Mouse (Mus musculus) megakaryocyte, embryonic 14.5 days (primary cell): ENCODE results near the gene Nrxn2. TPM values are rescaled to one million over a fixed set of nuclear protein-coding genes. Genes with fewer than 3 reads are reported as not detected.

Experiments
- H3K27me3 ChIP-seq: replicated peaks from 2 replicates; pipeline ENCODE3; 2012; ENCODE audit warnings: inconsistent platforms
- H3K36me3 ChIP-seq: replicated peaks from 2 replicates; pipeline ENCODE3; 2012; ENCODE audit warnings: low read length, inconsistent platforms, mixed read lengths
- H3K4me1 ChIP-seq: 2 replicates; pipeline ENCODE4 v1.6.1; 2012; ENCODE audit warnings: inconsistent platforms
- H3K4me3 ChIP-seq: replicated peaks from 2 replicates; pipeline ENCODE3; 2012; ENCODE audit warnings: moderate library complexity, mild to moderate bottlenecking, inconsistent platforms
- H3K9me3 ChIP-seq: 2 replicates; pipeline ENCODE4 v1.6.1; 2012; ENCODE audit warnings: inconsistent platforms
- FLI1 ChIP-seq: IDR thresholded peaks from 2 replicates; pipeline ENCODE4 v1.6.1; 2012; ENCODE audit warnings: low read length, inconsistent platforms, mixed read lengths
- GATA1 ChIP-seq: IDR thresholded peaks from 3 replicates; pipeline ENCODE4 v1.6.1; 2012; ENCODE audit warnings: mixed read lengths, low read length, inconsistent platforms, borderline replicate concordance
- polyA plus RNA-seq: library from polyadenylated mRNA; stranded (reverse); fragments of >175 nt; gene quantifications from 2 replicates; pipeline ENCODE4 v1.2.3, GENCODE M21; 2012; ENCODE audit warnings: low replicate concordance; ENCODE audit not compliant: insufficient read depth

Gene Nrxn2
- polyA plus RNA-seq, 1 experiment = 0.62 TPM

DNA sequence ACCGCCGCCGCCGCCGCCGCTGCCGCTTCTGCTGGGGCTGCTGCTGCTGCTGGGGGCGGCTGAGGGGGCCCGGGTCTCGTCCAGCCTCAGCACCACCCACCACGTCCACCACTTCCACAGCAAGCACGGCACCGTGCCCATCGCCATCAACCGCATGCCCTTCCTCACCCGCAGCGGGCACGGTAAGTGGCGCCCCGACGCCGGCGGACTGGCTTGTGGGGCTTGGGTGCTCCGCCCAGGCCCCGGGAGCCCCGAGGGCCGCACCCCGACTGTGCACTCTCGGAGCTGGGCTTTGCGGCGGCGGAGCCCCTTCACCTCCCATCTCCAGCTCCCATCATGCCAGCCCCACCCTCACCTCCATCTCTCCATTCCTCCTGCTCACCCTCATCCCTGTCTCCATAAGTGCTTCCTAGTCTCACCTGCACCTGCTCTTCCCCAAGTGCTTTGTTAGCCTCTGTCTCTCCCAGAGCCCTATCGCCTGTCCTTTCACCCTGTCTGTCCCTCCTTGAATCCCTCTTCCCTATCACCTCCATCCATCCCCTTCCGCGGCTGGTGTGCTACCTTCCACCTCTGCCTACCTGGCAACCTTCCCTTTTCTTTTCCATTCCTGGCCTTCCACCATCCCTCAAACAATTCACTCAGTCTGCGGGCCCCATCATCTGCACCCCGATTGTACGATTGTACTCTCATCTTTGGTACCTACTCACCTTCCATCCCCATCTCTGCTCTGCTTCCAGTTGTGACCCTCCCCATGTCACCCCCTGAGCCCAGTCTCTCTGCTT, 80.0 kb downstream of the Nrxn2 start:
- Histone ChIP-seq H3K27me3 (peaks cover 97% of the 10 kb centered on the region), H3K4me3 (no peak overlapping the region), H3K4me1 (peaks cover 21% of the 10 kb centered on the region), H3K36me3 (no peaks in the 10 kb centered on the region), H3K9me3 (no peaks in the 10 kb centered on the region)
- TF ChIP-seq FLI1 = no peak
- no peak for TF ChIP-seq GATA1

DNA sequence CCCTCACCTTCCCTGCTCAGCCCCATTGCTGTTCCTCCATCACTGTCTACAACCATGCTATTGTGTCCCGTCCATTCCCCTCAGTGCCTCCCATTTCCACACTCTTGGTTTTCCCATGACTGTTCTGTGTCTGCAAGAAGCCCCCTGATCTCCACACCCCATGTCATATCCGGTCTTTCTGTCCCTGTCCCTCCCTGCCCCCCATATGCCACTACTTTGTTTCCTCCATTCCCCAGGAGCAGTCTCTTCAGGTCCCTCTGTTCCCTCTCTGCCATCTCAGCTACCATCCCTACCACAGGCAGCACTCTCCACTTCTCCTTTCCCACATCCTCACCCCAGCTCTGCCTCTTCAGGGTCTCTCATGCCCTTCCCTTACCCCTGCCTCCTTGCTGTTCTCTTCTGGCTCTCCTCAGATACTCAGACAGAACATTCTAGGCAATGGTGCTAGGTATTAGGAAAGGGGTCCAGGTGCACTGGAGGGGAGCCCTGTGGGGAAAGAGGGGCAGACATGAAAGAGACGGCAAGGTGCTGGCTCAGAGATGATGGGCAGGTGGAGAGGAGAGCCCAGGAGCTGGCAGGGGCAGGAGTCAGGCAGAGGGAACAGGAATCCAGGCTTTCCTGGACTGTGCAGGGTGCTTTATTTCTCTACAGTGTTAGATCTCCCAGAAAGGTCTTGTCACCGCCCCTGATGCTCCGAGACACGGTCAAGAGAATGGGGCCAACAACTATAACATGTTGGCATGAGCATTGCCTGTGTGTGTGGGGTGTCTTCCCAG, 81.5 kb downstream of the Nrxn2 start:
- no peak overlapping the region for H3K4me3 ChIP-seq
- H3K27me3 ChIP-seq = peaks cover 100% of the 10 kb centered on the region
- no peaks in the 10 kb centered on the region for H3K36me3 ChIP-seq
- H3K9me3 ChIP-seq = no peaks in the 10 kb centered on the region
- TF ChIP-seq GATA1 = no peak
- TF ChIP-seq FLI1 = no peak
- H3K4me1 ChIP-seq = peaks cover 21% of the 10 kb centered on the region

DNA sequence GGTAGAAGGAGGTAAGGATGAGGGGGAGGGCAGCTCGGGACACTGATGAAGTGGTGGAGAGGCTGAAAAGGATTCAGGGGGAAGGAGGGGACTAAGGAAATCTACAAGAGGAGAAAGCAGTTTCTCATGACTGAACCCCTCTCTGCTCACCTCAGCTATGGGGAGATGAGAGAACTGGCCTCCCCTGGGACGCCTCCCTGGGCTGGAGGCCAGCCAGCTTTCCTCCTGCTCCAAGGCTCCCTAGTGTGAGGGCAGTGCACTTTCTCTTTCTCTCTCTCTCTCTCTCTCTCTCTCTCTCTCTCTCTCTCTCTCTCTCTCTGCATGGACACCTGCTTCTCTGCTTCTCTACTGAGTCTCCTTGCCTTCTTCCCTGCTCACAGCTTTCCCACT, 82.1 kb downstream of the Nrxn2 start:
- no peaks in the 10 kb centered on the region for H3K36me3 ChIP-seq
- no peaks in the 10 kb centered on the region for H3K9me3 ChIP-seq
- H3K4me1 ChIP-seq = peaks cover 21% of the 10 kb centered on the region
- H3K27me3 ChIP-seq = peaks cover 100% of the 10 kb centered on the region
- H3K4me3 ChIP-seq = no peak overlapping the region
- no peak for TF ChIP-seq FLI1
- TF ChIP-seq GATA1 = no peak

DNA sequence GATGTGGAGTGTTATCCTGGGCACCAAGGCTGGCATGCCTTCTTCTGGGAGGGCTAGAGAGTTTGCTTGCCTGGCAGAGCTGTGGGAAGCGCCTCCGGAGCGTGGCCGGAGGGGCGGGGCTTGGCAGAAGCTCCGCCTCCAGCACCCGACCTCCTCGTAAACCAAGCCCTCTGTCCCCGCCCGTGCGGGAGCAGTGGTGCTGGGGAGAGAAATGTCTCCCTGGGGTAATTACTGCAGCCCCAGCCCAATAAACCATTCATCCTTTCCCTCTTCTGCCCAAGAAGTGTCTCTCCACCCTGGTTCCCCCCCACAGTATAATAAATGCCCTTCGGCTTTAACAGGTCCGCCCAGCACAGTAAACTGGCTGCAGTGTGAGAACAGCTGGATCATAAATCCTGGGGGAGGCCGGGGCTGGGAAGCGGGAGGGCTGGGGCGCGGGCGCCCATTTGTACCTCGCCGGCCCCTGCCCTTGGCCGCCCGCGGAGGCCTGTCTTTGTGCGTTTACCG, 83.6 kb downstream of the Nrxn2 start:
- Histone ChIP-seq H3K36me3 (no peaks in the 10 kb centered on the region), H3K27me3 (peaks cover 100% of the 10 kb centered on the region), H3K4me3 (peak overlapping the region; percentile 16), H3K9me3 (no peaks in the 10 kb centered on the region), H3K4me1 (peaks cover 21% of the 10 kb centered on the region)
- TF ChIP-seq FLI1 (no peak), GATA1 (no peak)

DNA sequence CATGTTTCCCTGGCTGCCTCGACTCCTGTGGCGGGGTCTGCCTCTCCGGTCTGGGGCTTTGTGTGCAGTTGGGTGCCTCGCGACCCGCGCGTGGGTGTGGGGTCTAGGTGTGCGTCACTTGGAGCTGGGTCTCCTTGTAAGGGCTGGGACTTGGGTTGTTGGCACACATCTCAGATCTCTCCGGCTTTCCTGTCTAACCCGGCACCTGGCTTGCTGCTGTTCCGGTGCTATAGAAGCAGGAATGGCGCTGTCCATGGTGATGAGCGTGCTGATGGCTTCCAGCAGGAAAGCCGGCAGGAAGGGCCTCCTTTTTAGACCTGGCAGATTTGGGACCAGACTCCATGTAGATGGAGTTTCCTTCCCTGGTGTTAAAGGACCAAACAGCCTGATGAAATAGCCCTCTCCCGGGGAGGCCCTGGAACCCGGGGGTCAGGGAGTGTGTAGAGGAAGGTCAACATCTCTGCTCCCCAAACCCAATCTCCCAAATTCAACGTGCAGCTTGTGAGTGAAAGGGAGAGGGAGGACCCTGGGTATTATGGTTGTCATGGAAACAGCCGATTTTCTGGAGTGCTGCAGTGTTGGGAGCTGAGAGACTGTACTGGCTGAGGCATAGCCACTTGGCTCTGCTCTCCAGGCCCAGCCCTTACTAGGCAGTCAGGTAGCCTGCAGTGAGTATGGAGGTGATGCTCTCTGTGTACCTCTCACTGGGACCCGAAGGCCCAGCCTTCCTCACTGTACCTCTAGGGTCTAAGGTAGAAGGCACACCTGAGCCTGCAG, 84.2 kb downstream of the Nrxn2 start:
- Histone ChIP-seq H3K4me3 (peak overlapping the region; percentile 16), H3K4me1 (peaks cover 19% of the 10 kb centered on the region)

DNA sequence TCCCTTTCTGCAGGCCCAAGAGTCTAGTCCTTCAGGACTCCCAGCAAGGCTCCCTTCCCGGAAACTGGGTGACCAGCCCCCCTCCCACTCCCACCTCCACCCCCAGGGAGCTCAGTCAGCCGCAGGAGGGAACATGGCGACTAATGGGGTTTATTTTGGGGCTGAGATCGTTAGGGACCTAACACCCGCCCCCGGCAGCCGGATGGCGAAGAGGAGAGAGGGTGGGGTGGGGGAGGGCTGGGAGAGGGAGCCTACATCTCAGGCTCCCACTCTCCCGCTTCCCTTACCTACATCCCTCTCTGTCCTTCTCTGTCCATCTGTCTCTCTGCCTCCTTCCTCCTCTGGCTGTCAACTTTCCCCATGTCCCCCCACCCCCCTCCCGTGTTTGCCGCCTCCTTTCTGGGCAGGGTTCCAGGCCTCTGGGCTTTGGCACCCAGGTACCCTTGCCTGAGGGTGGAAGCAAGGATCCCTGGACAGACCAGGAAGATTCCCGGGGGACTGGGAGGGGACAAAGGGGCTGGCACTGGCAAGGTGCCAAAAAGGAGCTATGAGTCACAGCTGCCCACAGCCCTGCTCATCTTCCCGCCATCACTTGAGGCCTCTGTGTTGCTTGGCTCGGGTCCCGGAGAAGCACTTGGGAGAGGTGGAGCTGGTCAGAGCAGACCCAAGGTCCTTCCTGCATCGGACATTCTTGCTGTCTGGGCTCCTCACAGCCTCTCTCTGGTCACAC, 85.6 kb downstream of the Nrxn2 start:
- no peaks in the 10 kb centered on the region for H3K36me3 ChIP-seq
- no peak overlapping the region for H3K4me3 ChIP-seq
- peaks cover 95% of the 10 kb centered on the region for H3K27me3 ChIP-seq
- H3K4me1 ChIP-seq = peaks cover 15% of the 10 kb centered on the region
- TF ChIP-seq GATA1 (no peak), FLI1 (no peak)
- H3K9me3 ChIP-seq = no peaks in the 10 kb centered on the region

More for the DNA sequence above, 84.2 kb downstream of the Nrxn2 start:
- Histone ChIP-seq H3K36me3 (no peaks in the 10 kb centered on the region), H3K27me3 (peaks cover 100% of the 10 kb centered on the region), H3K9me3 (no peaks in the 10 kb centered on the region)
- no peak for TF ChIP-seq GATA1
- TF ChIP-seq FLI1 = no peak

DNA sequence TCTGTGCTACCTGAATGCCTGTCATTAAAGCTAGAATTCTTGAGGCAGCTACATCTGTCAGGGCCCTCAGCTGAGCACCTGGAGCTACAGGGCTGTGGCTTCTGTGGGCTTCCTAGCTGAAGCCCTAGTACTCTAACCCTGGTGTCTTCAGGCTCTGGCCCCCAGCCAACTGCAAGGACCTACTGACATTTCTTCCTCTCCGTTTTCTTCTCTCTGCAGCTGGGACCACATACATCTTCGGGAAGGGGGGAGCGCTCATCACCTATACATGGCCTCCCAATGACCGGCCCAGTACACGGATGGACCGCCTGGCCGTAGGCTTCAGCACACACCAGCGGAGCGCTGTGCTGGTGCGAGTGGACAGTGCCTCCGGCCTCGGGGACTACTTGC, 86.1 kb downstream of the Nrxn2 start:
- TF ChIP-seq FLI1 (no peak), GATA1 (no peak)
- Histone ChIP-seq H3K27me3 (peaks cover 95% of the 10 kb centered on the region), H3K9me3 (no peaks in the 10 kb centered on the region), H3K36me3 (no peaks in the 10 kb centered on the region), H3K4me3 (no peak overlapping the region), H3K4me1 (peaks cover 15% of the 10 kb centered on the region)

DNA sequence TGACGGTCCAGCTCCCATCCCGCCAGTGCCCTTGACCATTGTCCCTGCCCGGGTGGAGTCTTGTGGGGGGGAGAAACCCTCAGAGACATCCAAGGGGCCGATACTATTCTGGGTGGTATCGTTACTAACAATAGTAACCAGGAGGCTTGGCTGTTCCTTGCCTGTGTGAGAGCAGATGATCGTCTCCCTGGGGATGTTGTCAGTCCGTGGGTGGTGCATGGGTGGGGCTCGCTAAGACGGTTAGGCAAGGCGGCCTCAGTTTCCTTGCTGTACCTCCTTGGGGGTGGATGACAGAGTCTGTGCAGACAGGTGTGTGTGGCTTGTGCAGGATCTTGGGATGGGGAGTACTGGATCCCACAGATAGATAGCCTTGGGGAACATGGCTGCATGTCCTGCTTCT, 88.9 kb downstream of the Nrxn2 start:
- no peaks in the 10 kb centered on the region for H3K9me3 ChIP-seq
- H3K36me3 ChIP-seq = no peaks in the 10 kb centered on the region
- H3K4me1 ChIP-seq = peaks cover 7% of the 10 kb centered on the region
- TF ChIP-seq FLI1 (no peak), GATA1 (no peak)
- peak overlapping the region; percentile 30 for H3K4me3 ChIP-seq
- peaks cover 95% of the 10 kb centered on the region for H3K27me3 ChIP-seq

DNA sequence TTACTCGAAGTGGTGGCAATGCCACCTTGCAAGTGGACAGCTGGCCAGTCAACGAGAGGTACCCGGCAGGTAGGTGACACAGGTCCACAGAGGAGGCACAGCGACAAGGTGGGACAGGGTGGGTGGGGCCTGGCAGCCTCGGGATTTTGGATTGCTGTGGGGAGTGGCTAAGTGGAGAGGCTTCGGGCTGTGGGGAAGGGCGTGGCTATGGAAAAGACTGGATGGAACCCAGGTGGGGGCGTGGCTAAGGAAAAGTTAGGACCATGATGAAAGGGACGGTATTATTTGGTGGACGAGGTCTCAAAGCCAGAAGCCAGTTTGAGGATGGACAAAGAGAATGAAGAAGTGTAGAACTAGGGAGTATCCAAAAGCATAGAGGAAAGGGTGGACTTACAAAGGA, 91.3 kb downstream of the Nrxn2 start:
- 0 out of 2 replicates have a peak, but pooled peaks cover 4% of the 10 kb centered on the region for H3K4me1 ChIP-seq
- peaks cover 95% of the 10 kb centered on the region for H3K27me3 ChIP-seq
- H3K9me3 ChIP-seq = no peaks in the 10 kb centered on the region
- H3K36me3 ChIP-seq = no peaks in the 10 kb centered on the region
- no peak overlapping the region for H3K4me3 ChIP-seq
- TF ChIP-seq GATA1 (no peak), FLI1 (no peak)
